In the genomic region with DNA sequence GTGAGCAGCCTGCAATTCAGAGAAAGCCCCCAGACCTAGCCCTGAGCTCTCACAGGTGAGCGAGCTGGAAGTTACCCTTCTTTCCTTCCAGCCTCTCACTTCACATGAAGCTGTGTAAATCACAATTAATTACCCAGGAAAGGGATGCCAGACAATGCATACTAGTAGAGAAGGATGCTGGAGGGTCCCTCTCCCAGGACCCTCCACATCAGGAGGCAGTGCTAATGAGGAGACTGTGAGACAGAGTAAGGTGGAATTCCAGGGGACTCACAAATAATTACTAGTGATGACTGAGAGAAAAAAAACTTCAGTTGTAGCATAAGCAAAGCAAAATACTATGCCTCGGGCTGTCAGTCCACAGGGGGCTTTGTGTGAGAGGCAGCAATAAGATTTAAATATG, we compare ENCODE assay signal across 28 mouse cellular contexts.
DNase-seq lines count a peak whose midpoint lies in the region; ATAC-seq and TF ChIP-seq lines count a peak whose summit lies in the region.
"Had no signal": no experiment of that assay in that cellular context is flagged by ENCODE, and none has a peak within 500 bp of the region (broad histone marks: within the 10 kb centered on the region; RNA-seq: fewer than 3 reads in every experiment).

No protein-coding gene starts in this region.

- H3K27me3 ChIP-seq in heart, embryonic 10.5 days (ENCODE audit: insufficient read depth, poor library complexity, severe bottlenecking): no peaks in the 10 kb centered on the region
- H3K27me3 ChIP-seq in midbrain, embryonic 13.5 days: no peaks in the 10 kb centered on the region
- H3K27me3 ChIP-seq in midbrain, embryonic 10.5 days (ENCODE audit: low read depth, poor library complexity, severe bottlenecking): no peaks in the 10 kb centered on the region
- H3K27me3 ChIP-seq in midbrain, embryonic 16.5 days (ENCODE audit: control insufficient read depth, insufficient read depth, low read depth, low read length): no peaks in the 10 kb centered on the region
- H3K27me3 ChIP-seq in intestine, embryonic 15.5 days (replicated peaks): no peaks in the 10 kb centered on the region
- H3K27me3 ChIP-seq: CH12.LX; embryonic facial prominence, embryonic 13.5 days; forebrain, embryonic 15.5 days; heart, embryonic 13.5 days; Patski had no signal

- H3K27ac ChIP-seq in heart, embryonic 10.5 days: no peak overlapping the region
- no peak overlapping the region for H3K27ac ChIP-seq in midbrain, embryonic 13.5 days
- H3K27ac ChIP-seq in midbrain, embryonic 10.5 days (replicated peaks): no peak overlapping the region
- H3K27ac ChIP-seq in midbrain, embryonic 16.5 days (ENCODE audit: low read length): 0 out of 2 replicates have a peak overlapping the region, but pooled peaks have one; percentile 7
- H3K27ac ChIP-seq in intestine, embryonic 15.5 days: no peak overlapping the region
- H3K27ac ChIP-seq: embryonic facial prominence, embryonic 10.5 days; embryonic facial prominence, embryonic 13.5 days; forebrain, embryonic 15.5 days; gastrocnemius, adult 2 months; heart, embryonic 13.5 days had no signal

- no peak for TF ChIP-seq POLR2A in brain, embryonic 14.5 days (IDR thresholded peaks at IDR 0.05; ENCODE audit: borderline replicate concordance, extremely low read depth, insufficient read depth, insufficient read length, poor library complexity, severe bottlenecking)

- no peak overlapping the region for H3K4me2 ChIP-seq in midbrain, embryonic 13.5 days (replicated peaks)
- no peak overlapping the region for H3K4me2 ChIP-seq in midbrain, embryonic 16.5 days (ENCODE audit: low read length)
- H3K4me2 ChIP-seq in intestine, embryonic 15.5 days (replicated peaks): no peak overlapping the region
- H3K4me2 ChIP-seq: embryonic facial prominence, embryonic 13.5 days; forebrain, embryonic 15.5 days; heart, embryonic 13.5 days had no signal

- 0 out of 2 replicates have a peak, but pooled peaks have one; percentile 74 for ATAC-seq in midbrain, embryonic 13.5 days
- peak; percentile 82 for ATAC-seq in midbrain, embryonic 16.5 days
- no peak for ATAC-seq in intestine, embryonic 15.5 days
- ATAC-seq: forebrain, embryonic 15.5 days had no signal

- no peak overlapping the region for H3K4me3 ChIP-seq in heart, embryonic 10.5 days
- no peak overlapping the region for H3K4me3 ChIP-seq in midbrain, embryonic 13.5 days (replicated peaks)
- no peak overlapping the region for H3K4me3 ChIP-seq in midbrain, embryonic 10.5 days
- H3K4me3 ChIP-seq in midbrain, embryonic 16.5 days (ENCODE audit: low read depth, low read length): no peak overlapping the region
- H3K4me3 ChIP-seq in intestine, embryonic 15.5 days (replicated peaks): no peak overlapping the region
- H3K4me3 ChIP-seq: embryonic facial prominence, embryonic 10.5 days; embryonic facial prominence, embryonic 13.5 days; forebrain, embryonic 15.5 days; gastrocnemius, adult 2 months; heart, embryonic 13.5 days had no signal

- no peak for TF ChIP-seq CTCF in brain, embryonic 14.5 days (IDR thresholded peaks at IDR 0.05; ENCODE audit: borderline replicate concordance, extremely low read depth, insufficient read depth, insufficient read length)

- peak; percentile 43 for DNase-seq in heart, adult 11 months
- DNase-seq in heart, embryonic 10.5 days (ENCODE audit: low spot score): no peak
- DNase-seq in midbrain, embryonic 10.5 days (ENCODE audit: low spot score): no peak
- DNase-seq in brain, embryonic 14.5 days (ENCODE audit: low read depth): peak; percentile 45
- no peak for DNase-seq in adrenal gland, adult 18-20 months (ENCODE audit: low spot score in 2 of 2)
- DNase-seq: adrenal gland, adult 2 months; adrenal gland, postnatal 14 days; B cell, adult 2 months; cerebellum, adult 11-12 months; cerebellum, adult 8-10 months; cerebellum, postnatal 36 days; embryo, embryonic 11 days; gastrocnemius, adult 2 months; gastrocnemius, postnatal 14 days; heart, adult 18-20 months; heart, postnatal 14 days; heart, postnatal 4 days; kidney, adult 11 months had no signal

- WGBS in heart, embryonic 10.5 days: 79% methylated on average over 2 of the region's 2 CpGs
- WGBS in midbrain, embryonic 13.5 days: 65% methylated on average over 2 of the region's 2 CpGs
- 79% methylated on average over 2 of the region's 2 CpGs for WGBS in midbrain, embryonic 10.5 days
- WGBS in midbrain, embryonic 16.5 days: 44% methylated on average over 2 of the region's 2 CpGs
- 67% methylated on average over 2 of the region's 2 CpGs for WGBS in intestine, embryonic 15.5 days

- H3K36me3 ChIP-seq in heart, embryonic 10.5 days: no peaks in the 10 kb centered on the region
- H3K36me3 ChIP-seq in midbrain, embryonic 13.5 days: no peaks in the 10 kb centered on the region
- H3K36me3 ChIP-seq in midbrain, embryonic 10.5 days: no peaks in the 10 kb centered on the region
- no peaks in the 10 kb centered on the region for H3K36me3 ChIP-seq in midbrain, embryonic 16.5 days (ENCODE audit: control insufficient read depth, insufficient read depth, low read length)
- no peaks in the 10 kb centered on the region for H3K36me3 ChIP-seq in intestine, embryonic 15.5 days
- H3K36me3 ChIP-seq: embryonic facial prominence, embryonic 10.5 days; embryonic facial prominence, embryonic 13.5 days; forebrain, embryonic 15.5 days; G1E; heart, embryonic 13.5 days had no signal

- no peaks in the 10 kb centered on the region for H3K4me1 ChIP-seq in heart, embryonic 10.5 days
- no peaks in the 10 kb centered on the region; the same call in 1 of the 2 replicates for H3K4me1 ChIP-seq in midbrain, embryonic 13.5 days (replicated peaks)
- H3K4me1 ChIP-seq in midbrain, embryonic 10.5 days: no peaks in the 10 kb centered on the region
- peaks cover 4% of the 10 kb centered on the region for H3K4me1 ChIP-seq in midbrain, embryonic 16.5 days (ENCODE audit: control insufficient read depth, insufficient read depth, low read length)
- H3K4me1 ChIP-seq in intestine, embryonic 15.5 days (replicated peaks): no peaks in the 10 kb centered on the region
- H3K4me1 ChIP-seq: embryonic facial prominence, embryonic 13.5 days; heart, embryonic 13.5 days had no signal

- H3K9ac ChIP-seq in midbrain, embryonic 13.5 days (replicated peaks): no peak overlapping the region
- no peak overlapping the region for H3K9ac ChIP-seq in midbrain, embryonic 16.5 days (ENCODE audit: low read depth, low read length)
- H3K9ac ChIP-seq in intestine, embryonic 15.5 days: no peak overlapping the region
- H3K9ac ChIP-seq: embryonic facial prominence, embryonic 13.5 days; forebrain, embryonic 15.5 days; heart, embryonic 13.5 days had no signal

- H3K9me3 ChIP-seq in heart, embryonic 10.5 days: no peaks in the 10 kb centered on the region
- no peaks in the 10 kb centered on the region for H3K9me3 ChIP-seq in midbrain, embryonic 13.5 days
- no peaks in the 10 kb centered on the region for H3K9me3 ChIP-seq in midbrain, embryonic 10.5 days (replicated peaks)
- H3K9me3 ChIP-seq in midbrain, embryonic 16.5 days (replicated peaks; ENCODE audit: control insufficient read depth, low read length, poor library complexity, severe bottlenecking): no peaks in the 10 kb centered on the region
- H3K9me3 ChIP-seq in intestine, embryonic 15.5 days: no peaks in the 10 kb centered on the region
- H3K9me3 ChIP-seq: embryonic facial prominence, embryonic 10.5 days; embryonic facial prominence, embryonic 13.5 days; forebrain, embryonic 15.5 days; heart, embryonic 13.5 days had no signal

Comparison
In these comparisons a context has a peak if more than half of its experiments do, and no peak if none do; other contexts are left out.
1. DNase-seq: peak in heart, adult 11 months (single experiment) and brain, embryonic 14.5 days (single experiment); none in heart, embryonic 10.5 days (single experiment), midbrain, embryonic 10.5 days (single experiment) and adrenal gland, adult 18-20 months (0 of 2).